Mouse (Mus musculus) liver, embryonic 14.5 days (tissue): Measurements from ENCODE around the gene Atat1. TPM values are rescaled to one million over a fixed set of nuclear protein-coding genes. Genes with fewer than 3 reads are reported as not detected.

Experiments
- ATAC-seq: fragments of 200-750 bp; cut with Nextera tagmentation; 2 replicates; pipeline ENCODE4 v1.8.0; 2017; ENCODE audit warnings: moderate number of reproducible peaks, mild to moderate bottlenecking, moderate library complexity; ENCODE audit not compliant: insufficient read depth
- DNase-seq, 3 experiments: peaks; one replicate each; pipeline ENCODE4 v3.0.0-alpha.2; 2012 to 2013; ENCODE audit warnings: low read depth in 3 of 3, low spot score in 3 of 3
- H3K27ac ChIP-seq: fragments of 300-500 bp; sonication (generic); 2 replicates; pipeline ENCODE4 v1.5.1; 2014; ENCODE audit warnings: moderate library complexity, mild to moderate bottlenecking, control low read depth, inconsistent platforms
- H3K27me3 ChIP-seq: fragments of 300-500 bp; sonication (generic); 2 replicates; pipeline ENCODE4 v1.6.1; 2014; ENCODE audit warnings: mild to moderate bottlenecking, low read length, moderate library complexity; ENCODE audit not compliant: control insufficient read depth, insufficient read depth
- H3K36me3 ChIP-seq: fragments of 300-500 bp; sonication (generic); replicated peaks from 2 replicates; pipeline ENCODE4 v1.6.1; 2014; ENCODE audit warnings: low read depth; ENCODE audit not compliant: control insufficient read depth, insufficient read depth
- H3K4me1 ChIP-seq, 2 experiments: fragments of 200-500 bp in 1 of 2; fragments of 300-500 bp in 1 of 2; sonication (generic) in 1 of 2; replicated peaks; 2 replicates each; pipeline ENCODE4 v1.6.1; 2012 to 2014; ENCODE audit warnings: antibody characterized with exemption in 1 of 2, inconsistent platforms in 1 of 2, low read length in 1 of 2; ENCODE audit not compliant: control insufficient read depth in 2 of 2, insufficient read depth in 2 of 2
- H3K4me2 ChIP-seq: fragments of 300-500 bp; sonication (generic); 2 replicates; pipeline ENCODE4 v1.6.1; 2014; ENCODE audit warnings: low read depth, mild to moderate bottlenecking, control low read depth, moderate library complexity
- H3K4me3 ChIP-seq, 2 experiments: fragments of 200-500 bp in 1 of 2; fragments of 300-500 bp in 1 of 2; sonication (generic) in 1 of 2; 2 replicates each; pipeline ENCODE4 v1.5.1; 2012 to 2014; ENCODE audit warnings: low read depth in 2 of 2, low read length in 2 of 2, mild to moderate bottlenecking in 2 of 2, control low read depth in 1 of 2, inconsistent platforms in 1 of 2, moderate library complexity in 1 of 2; ENCODE audit not compliant: insufficient read depth in 1 of 2
- H3K9ac ChIP-seq: fragments of 300-500 bp; sonication (generic); replicated peaks from 2 replicates; pipeline ENCODE4 v1.6.1; 2014; ENCODE audit warnings: mild to moderate bottlenecking, control low read depth, moderate library complexity
- H3K9me3 ChIP-seq: fragments of 300-500 bp; sonication (generic); 2 replicates; pipeline ENCODE4 v1.6.1; 2016; ENCODE audit warnings: low read length, mixed read lengths; ENCODE audit not compliant: control insufficient read depth
- CTCF ChIP-seq: IDR thresholded peaks from 2 replicates; pipeline ENCODE4 v1.5.1; 2016; ENCODE audit warnings: antibody characterized with exemption, low read depth, control low read depth
- EP300 ChIP-seq: IDR thresholded peaks from 2 replicates; pipeline ENCODE4 v1.6.1; 2016; ENCODE audit warnings: antibody characterized with exemption, low read depth
- WGBS: fragments of 180-500 bp; shearing (Covaris S2); extraction: QIAGEN DNeasy Blood & Tissue Kit; methylation state at CpG from one replicate; pipeline ENCODE4 v1.1.7; 2014; ENCODE audit not compliant: insufficient replicate concordance; 5-methylcytosine and 5-hydroxymethylcytosine counted together
- polyA plus RNA-seq, 2 experiments: library from polyadenylated mRNA; depleted of rRNA in 1 of 2; stranded (reverse) in 1 of 2; unstranded in 1 of 2; fragments of >200 nt; fragmentation: Nextera tagmentation in 1 of 2; extraction: Ambion mirVana in 1 of 2; gene quantifications; 2 replicates each; pipeline versions ENCODE4 v1.2.1 to v1.2.3; 2012 to 2014

Atat1 gene
- polyA plus RNA-seq, 2 experiments, result 3.3 to 8.5 TPM

DNA sequence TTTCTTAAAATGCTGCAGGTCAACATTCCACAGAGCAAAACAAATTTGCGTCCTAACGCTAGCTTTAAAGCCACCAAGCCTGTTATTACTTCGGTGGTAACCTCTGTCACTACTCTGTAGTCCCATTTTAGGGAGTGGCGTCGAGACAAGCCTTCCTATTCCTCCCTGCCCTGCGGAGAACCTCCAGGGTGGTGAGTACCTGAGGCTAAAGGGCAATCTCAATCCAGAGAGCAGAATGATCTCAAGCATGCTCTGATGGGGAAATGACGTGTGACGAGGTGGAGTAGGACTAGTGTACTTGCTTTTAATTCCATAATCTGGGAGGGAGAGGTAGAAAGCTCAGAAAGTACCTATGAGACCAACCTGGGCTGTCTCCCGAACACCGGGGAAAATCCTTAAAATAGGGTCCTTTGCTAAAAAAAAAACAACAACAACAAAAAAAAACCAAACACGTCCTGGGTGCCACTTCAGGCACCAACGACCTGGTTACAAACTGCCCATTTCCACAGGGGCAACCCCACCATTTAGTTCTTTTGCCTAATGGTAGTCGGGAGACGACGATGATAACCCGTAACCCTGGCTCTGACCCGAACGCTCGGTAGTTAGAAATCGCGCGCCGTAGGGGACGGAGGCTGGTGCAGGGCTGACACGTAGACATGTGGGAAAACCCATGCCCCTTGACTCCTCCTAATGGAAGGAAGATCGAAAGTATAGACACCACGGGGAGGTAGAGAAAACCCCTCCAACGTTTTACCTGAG lies 5.8 kb upstream of the Atat1 start:
- Histone ChIP-seq H3K27me3 (no peaks in the 10 kb centered on the region), H3K36me3 (peaks cover 33% of the 10 kb centered on the region), H3K9me3 (no peaks in the 10 kb centered on the region), H3K27ac (peak overlapping the region; percentile 61), H3K9ac (peak overlapping the region; percentile 78), H3K4me2 (peak overlapping the region; percentile 66), H3K4me3 (peak overlapping the region; percentile 85 to 88), H3K4me1 (peaks cover 16 to 25% of the 10 kb centered on the region in 2 experiments)
- WGBS, result 1% methylated on average over 28 of the region's 28 CpGs
- TF ChIP-seq CTCF (no peak), EP300 (no peak)
- DNase-seq, result no peak
- peak; percentile 3 for ATAC-seq

DNA sequence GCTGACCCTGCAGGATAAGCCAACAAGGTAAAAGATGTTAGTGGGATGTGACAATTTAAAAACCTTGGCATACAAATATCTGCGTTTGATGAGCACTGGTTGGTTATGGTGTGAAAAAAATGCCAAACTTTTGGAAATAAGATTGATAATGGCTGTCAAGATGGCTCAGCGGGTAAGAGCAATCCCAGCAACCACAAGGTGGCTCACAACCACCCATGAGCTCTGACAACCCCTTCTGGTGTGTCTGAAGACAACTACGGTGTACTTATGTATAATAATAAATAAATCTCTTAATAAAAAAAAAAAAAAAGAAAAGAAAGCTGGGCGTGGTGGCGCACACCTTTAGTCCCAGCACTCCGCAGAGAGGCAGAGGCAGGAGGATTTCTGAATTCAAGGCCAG lies 5.1 kb upstream of the Atat1 start:
- peak overlapping the region; percentile 66 for H3K4me2 ChIP-seq
- H3K27me3 ChIP-seq, result no peaks in the 10 kb centered on the region
- H3K9me3 ChIP-seq, result no peaks in the 10 kb centered on the region
- peak overlapping the region; percentile 85 to 88; a peak in 3 of 4 replicates for H3K4me3 ChIP-seq
- H3K36me3 ChIP-seq, result peaks cover 33% of the 10 kb centered on the region
- WGBS, result 50% methylated on average over 6 of the region's 6 CpGs
- DNase-seq, result no peak
- TF ChIP-seq EP300 (no peak), CTCF (peak; percentile 29; the same call in 1 of the 2 replicates)
- peak overlapping the region; percentile 78; the same call in 1 of the 2 replicates for H3K9ac ChIP-seq
- peaks cover 11 to 21% of the 10 kb centered on the region in 2 experiments for H3K4me1 ChIP-seq
- no peak overlapping the region for H3K27ac ChIP-seq
- no peak for ATAC-seq

DNA sequence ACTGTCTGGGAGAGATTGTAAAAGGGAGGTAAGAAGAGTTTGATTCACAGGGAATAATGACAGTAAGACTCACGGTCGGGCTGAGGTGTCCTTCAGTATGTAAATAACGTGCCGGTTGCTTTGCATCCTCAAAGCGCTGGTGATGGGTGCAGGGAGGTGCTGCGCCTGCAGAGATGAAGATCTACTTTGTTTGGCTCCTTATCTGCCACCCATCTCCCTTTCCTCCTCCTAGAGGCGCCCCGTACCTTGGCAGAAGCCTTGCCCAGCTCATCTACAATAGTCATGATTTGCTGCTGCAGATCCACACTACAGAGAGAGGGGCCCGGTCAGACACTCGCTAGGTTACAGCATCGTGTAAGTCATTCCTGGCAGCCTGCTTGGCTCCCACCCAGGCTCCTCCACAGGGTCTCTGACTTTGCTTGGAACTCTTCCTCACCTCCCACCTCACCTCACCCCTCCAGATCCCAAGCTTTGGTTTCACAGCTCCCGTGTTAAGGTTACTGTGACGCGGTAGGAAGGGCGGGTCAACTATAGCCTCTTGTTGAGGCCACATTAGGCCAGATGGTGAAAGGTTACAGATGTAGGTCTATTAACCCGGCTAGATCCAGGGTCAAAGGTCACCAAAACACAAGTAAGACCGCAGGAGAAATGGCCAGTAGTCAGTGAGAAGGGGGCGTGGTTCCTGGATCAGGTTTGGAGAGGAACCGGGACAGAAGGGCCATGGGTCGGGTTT lies 523 bp downstream of the Atat1 start:
- H3K9me3 ChIP-seq, result no peaks in the 10 kb centered on the region
- H3K36me3 ChIP-seq, result peaks cover 26% of the 10 kb centered on the region
- 31% methylated on average over 20 of the region's 20 CpGs for WGBS
- peak overlapping the region; percentile 53 for H3K9ac ChIP-seq
- H3K27me3 ChIP-seq, result no peaks in the 10 kb centered on the region
- H3K4me2 ChIP-seq, result peak overlapping the region; percentile 72
- H3K27ac ChIP-seq, result no peak overlapping the region
- no peak for DNase-seq
- TF ChIP-seq EP300, result no peak
- no peak for TF ChIP-seq CTCF
- ATAC-seq, result peak; percentile 56
- H3K4me3 ChIP-seq, result peak overlapping the region; percentile 69 to 92
- peaks cover 10 to 16% of the 10 kb centered on the region in 2 experiments for H3K4me1 ChIP-seq

DNA sequence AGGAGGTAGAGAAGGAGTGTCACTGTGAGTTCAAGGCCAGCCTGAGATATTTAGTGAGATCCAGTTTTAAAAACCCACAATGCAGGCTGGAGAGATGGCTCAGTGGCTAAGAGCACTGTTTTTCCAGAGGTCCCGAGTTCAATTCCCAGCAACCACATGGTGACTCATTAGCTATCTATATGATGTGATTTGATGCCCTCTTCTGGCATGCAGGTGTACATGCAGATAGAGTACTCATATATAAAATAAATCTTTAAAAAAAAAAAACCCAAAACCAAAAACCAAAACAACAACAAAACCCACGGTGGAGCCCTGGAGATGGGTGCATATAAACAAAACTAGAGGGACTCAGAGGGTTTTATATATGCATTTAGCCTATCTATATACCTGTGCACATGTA lies 2.3 kb downstream of the Atat1 start:
- WGBS, result 49% methylated on average over 2 of the region's 2 CpGs
- no peaks in the 10 kb centered on the region for H3K9me3 ChIP-seq
- H3K4me3 ChIP-seq, result no peak overlapping the region
- H3K27ac ChIP-seq, result no peak overlapping the region
- ATAC-seq (no peak), DNase-seq (no peak)
- H3K9ac ChIP-seq, result no peak overlapping the region
- TF ChIP-seq CTCF (peak; percentile 35), EP300 (no peak)
- H3K4me2 ChIP-seq, result no peak overlapping the region
- H3K4me1 ChIP-seq, result peaks cover 10 to 16% of the 10 kb centered on the region in 2 experiments
- no peaks in the 10 kb centered on the region for H3K27me3 ChIP-seq
- H3K36me3 ChIP-seq, result peaks cover 13% of the 10 kb centered on the region

DNA sequence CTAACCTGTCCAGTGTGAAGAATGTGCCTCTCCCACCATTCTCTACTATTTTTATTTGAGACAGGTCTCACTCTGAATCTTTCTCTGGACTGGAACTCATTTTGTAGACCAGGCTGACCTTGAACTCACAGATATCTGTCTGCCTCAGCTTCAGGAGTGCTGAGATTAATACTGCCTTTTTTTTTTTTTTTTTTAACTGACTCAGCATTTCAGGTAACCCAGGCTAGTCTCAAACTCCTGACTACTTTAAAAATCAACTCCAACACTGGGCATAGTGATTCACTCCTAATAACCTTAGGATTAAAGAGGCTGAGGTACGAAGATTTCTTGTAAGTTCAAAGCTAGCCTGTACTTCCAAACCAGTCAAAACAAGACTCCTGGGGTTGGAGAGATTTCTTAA lies 4.3 kb downstream of the Atat1 start:
- Histone ChIP-seq H3K27me3 (no peaks in the 10 kb centered on the region), H3K9ac (no peak overlapping the region), H3K9me3 (no peaks in the 10 kb centered on the region), H3K4me1 (peaks cover 10 to 14% of the 10 kb centered on the region in 2 experiments), H3K4me2 (no peak overlapping the region), H3K4me3 (no peak overlapping the region), H3K36me3 (no peaks in the 10 kb centered on the region; the same call in 1 of the 2 replicates), H3K27ac (no peak overlapping the region)
- ATAC-seq (no peak), DNase-seq (no peak)
- WGBS, result 79% methylated on average over 1 of the region's 1 CpGs
- TF ChIP-seq CTCF, result no peak
- TF ChIP-seq EP300, result no peak
